Mouse (Mus musculus): ENCODE measurements around the gene Col23a1. TPM values are rescaled to one million over a fixed set of nuclear protein-coding genes. Genes with fewer than 3 reads are reported as not detected.

The Col23a1 gene
- total RNA-seq, 2 experiments from 2014 or later: 2.0 to 7.4 TPM

DNA sequence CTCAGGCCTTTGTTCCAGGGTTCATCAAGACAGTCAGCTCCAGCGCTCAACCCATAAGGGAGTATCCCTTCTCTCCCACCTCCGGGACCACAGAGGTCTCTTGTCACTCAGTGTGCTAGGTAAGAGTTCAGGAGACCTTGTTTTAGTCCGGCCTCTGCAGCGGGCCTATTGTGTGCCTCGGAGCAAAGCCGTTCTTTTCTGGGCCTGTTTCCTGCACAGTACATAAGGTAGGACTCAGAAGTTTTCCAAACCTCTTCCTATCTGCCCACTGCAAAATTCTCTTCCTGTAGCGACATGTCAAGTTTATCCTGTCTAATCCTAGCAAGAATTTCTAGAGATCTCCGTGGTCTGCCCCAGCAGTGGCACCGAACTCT lies 294.3 kb downstream of the Col23a1 start:
- peak; percentile 29 to 30 for DNase-seq (ENCODE audit: low spot score in 2 of 2)

DNA sequence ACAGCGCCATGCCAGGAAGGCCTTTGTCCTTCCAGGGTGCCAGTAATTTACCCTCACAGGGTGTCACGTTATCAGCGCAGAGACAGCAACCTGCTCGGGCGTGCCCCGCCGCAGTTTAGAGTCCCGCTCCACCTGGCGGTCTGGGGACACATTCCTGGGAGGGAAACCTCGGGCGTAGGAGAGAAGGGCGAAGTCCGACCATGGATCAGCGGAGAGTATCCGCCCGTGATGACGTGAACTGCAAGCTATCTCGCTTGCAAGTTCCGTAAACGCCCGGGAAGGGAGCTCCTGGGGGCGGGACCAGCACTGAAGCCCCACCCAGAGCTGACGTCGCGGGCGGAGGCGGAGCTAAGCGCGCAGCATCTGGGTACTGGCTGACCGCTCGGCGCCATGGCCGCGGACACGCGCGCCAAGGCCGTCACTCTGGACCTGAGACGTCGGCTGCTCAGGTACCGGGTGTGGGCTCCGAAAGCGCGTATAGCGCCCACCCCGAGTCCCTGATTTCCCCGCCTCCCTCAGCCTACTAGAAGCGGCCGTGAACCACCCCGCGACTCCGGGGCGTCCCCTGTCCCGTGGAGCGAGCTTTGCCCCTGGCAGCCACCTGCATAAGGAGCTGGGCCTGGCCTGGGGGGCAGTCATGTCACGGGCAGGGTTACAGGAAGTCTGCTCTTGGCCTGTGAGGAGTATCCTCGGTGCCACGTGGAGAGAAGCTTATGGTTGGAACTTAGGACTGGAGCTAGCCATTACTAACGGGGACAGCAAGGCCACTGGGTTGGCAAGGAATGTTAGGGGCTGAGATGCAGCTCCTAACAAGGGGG lies 294.9 kb downstream of the Col23a1 start, which contains the start of gene Phykpl:
TSS of gene Phykpl (plus strand) at position 327 of the 818 bp plus-strand sequence.
- DNase-seq (ENCODE audit: low spot score in 2 of 2): peak; percentile 98

DNA sequence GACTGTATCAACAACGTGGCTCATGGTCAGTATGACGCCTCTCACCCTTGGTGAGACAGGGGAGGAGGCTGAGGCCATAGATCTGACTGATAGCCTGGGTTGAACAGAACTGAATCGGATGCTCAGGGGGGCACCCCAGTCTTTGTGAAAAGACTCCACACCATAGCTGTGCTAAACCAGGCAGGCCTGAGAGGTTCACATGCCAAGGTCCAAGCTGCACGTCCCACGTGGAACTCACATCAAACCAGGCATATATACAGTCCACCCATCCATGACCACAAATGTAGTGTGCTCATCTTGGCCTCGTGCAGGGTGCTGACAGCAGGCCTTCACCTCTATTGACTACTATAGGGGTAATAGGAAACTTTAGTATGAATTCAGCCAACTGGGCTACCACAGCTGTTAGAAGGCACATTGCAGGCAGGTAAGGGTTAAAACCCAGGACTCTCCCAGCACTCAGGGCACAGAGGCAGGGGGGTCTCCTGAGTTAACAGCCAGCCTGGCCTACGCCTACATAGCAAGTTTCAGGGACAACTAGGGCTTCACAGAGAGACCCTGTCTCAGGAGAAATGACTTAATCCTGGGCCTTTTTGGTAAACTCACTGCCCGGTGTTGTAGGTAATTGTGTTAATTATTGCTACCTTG lies 296.0 kb downstream of the Col23a1 start:
- DNase-seq (ENCODE audit: low spot score in 2 of 2): no peak

DNA sequence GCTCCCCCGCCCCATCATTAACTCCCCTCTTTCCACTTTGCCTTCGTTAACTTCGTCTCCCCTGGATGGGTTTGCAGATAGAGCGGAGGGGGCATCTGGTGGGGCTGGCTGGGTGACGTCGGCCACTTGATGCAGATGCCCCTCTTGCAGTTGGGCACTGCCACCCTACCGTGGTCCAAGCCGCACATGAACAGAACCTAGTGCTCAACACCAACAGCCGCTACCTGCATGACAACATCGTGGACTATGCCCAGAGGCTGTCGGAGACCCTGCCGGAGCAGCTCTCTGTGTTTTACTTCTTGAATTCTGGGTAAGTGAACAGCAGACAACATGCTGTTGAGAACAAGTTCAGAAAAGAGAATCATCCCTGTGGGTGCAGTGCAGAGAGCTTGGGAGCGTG lies 296.7 kb downstream of the Col23a1 start:
- no peak for DNase-seq (ENCODE audit: low spot score in 2 of 2)

DNA sequence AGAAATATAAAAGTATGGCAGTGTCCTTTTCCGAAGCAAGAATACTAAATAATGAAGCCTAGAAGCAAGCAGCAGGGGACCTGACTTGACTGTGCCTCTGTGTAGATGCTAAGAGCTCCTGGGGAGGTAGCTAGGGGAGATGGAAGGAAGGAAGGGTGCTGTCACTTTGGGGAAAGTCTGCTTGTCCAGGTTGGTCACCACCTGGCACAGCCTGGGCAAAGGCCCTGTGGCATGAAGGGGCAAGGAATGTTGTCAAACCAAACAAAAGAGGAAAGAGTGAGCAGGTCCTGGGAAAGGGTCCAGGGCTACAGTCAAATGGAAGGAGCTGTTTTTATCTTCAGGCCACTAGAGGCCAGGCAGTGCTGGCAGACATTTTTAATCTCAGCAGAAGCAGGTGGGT lies 297.3 kb downstream of the Col23a1 start:
- no peak for DNase-seq (ENCODE audit: low spot score in 2 of 2)

DNA sequence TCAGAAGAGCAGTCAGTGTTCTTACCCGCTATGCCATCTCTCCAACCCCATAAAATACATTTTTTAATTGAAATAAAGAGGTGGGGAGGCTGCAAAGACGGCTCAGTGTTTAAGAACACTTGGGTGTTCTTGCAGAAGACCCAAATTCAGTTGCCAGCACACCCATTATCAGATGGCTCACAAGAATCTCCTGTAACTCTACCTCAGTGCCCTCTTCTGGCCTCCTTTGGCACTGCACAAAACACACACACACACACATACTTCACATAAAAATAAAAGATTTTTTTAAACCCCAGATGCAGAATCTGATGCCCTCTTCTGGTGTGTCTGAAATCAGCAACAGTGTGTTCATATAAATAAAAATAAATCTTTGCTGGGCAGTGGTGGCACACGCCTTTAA lies 299.1 kb downstream of the Col23a1 start:
- no peak for DNase-seq (ENCODE audit: low spot score in 2 of 2)

DNA sequence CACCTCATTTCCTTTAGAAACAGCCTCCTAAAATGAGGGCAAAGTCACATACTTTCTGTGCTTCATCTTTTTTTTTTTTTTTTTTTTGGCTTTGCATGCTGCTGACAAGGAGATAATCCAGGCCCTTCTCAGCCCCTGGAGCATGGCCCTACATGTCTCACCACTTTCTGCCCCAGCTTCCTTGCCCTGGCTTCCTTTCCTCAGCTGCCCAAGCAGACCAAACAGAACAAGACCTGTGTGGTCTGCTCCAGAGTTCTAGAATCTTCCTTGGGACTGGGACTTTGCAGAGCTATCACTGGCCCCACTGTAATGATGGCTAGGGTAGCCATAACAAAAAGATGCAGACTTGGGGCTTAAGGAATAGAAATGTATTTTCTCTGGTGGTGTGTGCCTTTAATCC lies 300.3 kb downstream of the Col23a1 start:
- no peak for DNase-seq (ENCODE audit: low spot score in 2 of 2)

DNA sequence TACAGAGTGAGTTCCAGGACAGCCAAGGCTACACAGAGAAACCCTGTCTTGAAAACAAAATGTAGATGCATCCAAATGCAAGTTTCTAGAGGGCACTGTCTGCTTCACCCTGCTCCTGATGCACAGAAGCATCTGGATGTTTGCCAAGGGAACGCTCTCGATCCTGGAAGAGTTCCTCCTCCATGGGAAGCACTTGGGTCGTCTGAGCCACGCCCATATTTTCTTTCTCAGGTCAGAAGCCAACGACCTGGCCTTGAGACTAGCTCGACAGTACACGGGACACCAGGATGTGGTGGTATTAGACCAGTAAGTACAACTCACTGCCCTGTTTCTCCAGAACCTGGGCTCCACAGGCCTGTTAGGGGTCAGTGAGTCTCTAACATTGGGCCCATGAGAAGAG lies 301.4 kb downstream of the Col23a1 start:
- DNase-seq (ENCODE audit: low spot score in 2 of 2): no peak

DNA sequence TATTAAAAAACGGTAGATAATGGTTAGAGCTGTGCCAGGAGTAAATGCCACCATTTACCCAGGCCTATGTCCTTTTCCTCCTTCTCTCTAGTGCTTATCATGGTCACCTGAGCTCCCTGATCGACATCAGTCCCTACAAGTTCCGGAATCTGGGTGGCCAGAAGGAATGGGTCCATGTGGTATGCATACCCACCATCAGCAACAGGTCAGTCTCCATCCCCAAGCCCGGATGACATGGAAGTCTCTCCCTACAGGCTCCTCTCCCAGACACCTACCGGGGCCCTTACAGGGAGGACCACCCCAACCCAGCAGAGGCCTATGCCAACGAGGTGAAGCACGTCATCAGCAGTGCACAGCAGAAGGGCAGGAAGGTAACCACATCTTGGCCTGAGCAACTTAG lies 302.2 kb downstream of the Col23a1 start:
- DNase-seq (ENCODE audit: low spot score in 2 of 2): no peak

DNA sequence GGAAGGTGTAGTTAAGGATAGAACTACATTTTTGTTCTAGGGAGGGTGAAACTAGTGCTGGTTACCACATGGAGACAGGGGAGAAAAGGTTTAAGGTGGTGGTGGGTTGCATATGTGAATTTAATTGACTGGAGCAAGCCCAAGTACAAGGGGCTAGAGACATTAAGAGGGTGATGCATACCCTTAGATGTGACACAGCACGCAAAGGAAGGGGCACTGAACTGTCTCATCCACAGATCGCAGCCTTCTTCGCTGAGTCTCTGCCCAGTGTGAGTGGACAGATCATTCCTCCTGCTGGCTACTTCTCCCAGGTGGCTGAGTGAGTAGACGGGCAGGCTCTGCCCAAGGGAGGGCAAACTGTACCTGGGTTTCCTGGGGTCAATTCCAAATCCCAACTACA lies 303.6 kb downstream of the Col23a1 start:
- no peak for DNase-seq (ENCODE audit: low spot score in 2 of 2)

DNA sequence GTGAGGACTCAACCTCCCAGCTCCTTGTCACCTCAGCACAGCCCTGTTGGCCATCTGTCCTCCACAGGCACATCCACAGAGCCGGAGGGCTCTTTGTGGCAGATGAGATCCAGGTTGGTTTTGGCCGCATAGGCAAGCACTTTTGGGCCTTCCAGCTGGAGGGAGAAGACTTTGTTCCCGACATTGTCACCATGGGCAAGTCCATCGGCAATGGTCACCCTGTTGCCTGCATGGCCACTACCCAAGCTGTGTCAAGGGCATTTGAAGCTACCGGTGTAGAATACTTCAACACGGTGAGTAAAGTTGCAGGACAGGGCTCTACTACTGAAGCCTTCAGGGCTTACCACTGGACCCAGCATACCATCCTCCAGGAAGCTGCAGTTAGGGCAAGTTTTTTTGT lies 304.1 kb downstream of the Col23a1 start:
- no peak for DNase-seq (ENCODE audit: low spot score in 2 of 2)

DNA sequence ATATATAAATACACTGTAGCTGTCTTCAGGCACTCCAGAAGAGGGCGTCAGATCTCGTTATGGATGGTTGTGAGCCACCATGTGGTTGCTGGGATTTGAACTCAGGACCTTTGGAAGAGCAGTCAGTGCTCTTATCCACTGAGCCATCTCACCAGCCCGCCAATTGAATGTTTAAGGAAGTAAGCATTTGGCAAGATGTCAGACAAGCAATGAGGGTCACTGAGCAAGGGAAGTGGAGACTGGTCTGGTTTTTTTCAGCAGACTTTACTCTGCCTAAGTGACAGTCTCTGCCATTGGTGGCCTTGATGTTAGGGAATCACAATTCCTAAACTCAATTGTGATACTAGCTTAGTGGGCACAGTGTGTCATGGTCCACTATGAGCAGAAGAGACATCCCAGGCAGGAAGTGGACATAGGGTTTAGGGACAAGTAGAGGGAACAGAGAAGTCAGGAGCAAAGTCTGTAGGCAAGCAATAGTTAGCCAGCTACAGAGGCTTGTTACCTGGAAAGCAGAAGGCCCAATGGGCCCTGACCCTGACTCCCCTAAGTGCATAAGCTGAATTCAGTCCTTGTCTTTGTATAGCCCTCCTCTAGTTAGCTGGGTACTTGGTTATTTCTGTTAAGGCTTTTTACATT lies 305.1 kb downstream of the Col23a1 start:
- no peak for DNase-seq (ENCODE audit: low spot score in 2 of 2)

DNA sequence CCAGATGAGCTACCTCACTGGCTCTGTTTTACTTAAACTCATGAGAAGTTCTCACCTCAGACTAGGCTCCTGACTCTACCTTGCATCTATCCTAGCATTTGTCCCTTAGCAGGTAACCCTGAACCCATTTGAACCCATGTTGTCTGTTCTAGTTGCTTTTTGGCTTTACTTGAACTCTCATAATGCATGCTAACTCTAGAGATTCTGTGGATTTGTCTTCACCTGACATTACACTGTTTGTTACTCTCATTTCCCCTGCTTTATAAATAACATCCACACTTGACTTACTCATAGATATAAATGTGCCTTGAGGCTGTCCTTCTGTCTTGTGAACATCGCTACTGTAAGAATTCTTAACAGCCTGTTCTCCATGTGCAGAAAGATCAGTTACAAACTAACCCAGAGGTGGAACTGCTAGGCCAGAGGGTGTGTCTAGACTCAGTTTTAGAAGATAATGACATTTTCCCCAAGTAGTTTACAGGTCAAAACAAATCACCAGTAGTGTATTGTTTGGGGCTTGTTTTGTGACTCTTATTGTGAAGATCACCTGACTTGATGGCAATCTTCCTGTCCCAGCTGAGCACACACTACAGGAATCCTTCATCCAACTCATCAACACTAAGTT lies 305.9 kb downstream of the Col23a1 start:
- no peak for DNase-seq (ENCODE audit: low spot score in 2 of 2)

DNA sequence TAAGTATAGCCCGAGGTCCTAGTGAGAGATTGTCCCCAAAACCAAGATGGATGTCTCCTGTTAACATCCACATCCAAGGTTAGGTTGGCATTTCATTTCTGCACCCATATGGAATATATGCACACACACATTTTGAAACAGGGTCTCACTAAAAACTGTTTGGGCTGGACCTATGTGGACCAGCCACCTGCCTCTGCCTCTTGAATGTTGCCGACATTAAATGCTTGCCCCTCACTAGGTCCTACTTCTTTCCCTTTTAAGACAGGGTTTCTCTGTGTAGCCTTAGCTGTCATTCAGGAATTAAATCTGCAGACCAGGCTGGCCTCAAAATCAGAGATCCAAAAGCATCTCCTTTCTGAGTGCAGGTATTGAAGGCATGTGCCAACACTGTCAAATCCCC lies 307.8 kb downstream of the Col23a1 start:
- DNase-seq (ENCODE audit: low spot score in 2 of 2): no peak

DNA sequence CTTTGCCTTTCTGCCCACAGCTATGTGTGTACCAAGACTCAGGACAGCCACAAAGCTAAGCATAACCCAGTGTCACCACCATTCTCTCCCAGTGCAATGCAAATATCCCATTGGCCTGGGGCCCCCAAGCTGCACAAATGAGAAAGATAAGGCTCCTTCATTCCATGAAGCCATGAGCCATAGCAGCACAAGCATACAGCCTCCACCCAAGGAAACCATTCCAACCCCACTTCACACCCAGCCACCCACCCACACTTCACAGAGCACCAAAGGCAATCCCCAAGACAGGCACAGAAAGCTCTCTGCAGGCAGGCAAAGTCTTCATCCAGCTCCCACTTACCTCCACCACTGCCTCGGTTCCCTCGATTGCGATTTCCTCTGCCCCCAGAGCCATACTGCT lies 312.5 kb downstream of the Col23a1 start:
- no peak for DNase-seq (ENCODE audit: low spot score in 2 of 2)

DNA sequence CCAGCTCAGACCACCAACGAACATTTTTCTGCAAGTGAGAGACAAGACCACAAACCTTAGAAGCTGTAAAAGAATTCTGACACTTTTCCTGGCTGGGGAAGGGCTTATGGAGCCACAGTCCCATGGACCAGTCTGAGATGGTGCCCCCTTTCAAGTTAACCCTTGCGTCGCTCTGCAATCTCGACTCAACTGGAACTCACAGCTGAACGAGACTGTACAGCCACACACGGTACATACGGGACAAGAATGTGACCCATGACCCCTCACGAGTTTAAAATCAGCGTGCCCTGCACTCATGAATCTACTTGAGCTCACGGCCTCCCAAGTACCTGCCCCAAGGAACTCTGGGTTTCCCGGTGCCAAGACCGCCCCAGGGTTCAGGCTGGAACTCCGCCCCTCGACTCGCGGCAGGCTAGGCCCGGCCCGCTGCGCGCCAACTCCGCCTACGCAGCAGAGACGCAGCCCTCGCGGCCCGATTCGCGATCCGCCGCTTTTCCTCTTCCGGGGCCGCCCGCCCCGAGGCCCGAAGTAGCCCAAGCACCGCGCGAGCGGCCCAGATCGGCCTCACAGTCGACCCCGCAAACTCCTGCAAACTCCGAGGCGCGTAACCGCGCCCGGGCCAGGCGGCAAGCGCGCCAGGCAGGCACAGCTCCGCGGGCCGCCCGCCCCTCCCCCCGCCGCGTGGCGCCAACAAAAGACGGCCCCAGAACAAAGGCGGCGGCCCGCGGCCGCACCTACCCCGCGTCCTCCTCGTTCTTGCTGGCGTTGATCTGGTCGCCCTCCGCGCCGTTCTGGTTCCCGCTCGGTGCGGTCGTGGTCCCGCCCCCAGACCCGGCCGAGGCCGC lies 316.1 kb downstream of the Col23a1 start:
- peak; percentile 87 to 88 for DNase-seq (ENCODE audit: low spot score in 2 of 2)

DNA sequence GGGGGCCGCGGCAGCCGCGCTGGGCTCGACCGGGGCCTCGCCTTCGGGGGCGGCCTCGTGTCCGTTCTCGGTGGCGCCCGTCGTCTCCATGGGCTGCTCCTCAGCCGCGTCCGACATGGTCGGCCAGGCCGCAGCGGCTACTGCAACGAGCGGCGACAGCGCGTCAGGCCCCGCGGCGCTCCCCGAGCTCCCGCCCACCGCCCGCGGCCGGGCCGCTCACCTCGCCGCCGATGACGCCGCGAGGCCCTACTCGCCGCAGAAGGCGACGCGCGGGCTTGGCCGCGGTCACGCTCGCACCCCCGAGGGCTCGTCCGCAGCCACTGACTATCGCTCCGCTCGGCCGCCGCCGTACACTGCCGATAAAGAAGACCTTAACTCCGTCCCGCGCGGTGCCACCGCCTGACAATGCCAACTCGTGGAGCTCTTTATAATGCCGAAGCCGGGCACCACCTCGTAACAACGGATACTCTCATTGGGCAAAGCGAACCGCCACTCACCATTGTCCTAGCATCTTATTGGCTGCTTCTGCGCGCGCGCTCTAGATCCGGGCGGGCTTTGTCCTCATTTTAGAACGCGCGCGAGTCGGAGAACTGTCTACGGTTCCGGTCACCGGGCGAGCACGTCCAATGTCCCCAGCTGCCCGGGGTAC lies 316.9 kb downstream of the Col23a1 start, which contains the start of gene Hnrnpab:
TSS of gene Hnrnpab (minus strand) at position 401 of the 649 bp plus-strand sequence.
- peak; percentile 94 to 96 for DNase-seq (ENCODE audit: low spot score in 2 of 2)

DNA sequence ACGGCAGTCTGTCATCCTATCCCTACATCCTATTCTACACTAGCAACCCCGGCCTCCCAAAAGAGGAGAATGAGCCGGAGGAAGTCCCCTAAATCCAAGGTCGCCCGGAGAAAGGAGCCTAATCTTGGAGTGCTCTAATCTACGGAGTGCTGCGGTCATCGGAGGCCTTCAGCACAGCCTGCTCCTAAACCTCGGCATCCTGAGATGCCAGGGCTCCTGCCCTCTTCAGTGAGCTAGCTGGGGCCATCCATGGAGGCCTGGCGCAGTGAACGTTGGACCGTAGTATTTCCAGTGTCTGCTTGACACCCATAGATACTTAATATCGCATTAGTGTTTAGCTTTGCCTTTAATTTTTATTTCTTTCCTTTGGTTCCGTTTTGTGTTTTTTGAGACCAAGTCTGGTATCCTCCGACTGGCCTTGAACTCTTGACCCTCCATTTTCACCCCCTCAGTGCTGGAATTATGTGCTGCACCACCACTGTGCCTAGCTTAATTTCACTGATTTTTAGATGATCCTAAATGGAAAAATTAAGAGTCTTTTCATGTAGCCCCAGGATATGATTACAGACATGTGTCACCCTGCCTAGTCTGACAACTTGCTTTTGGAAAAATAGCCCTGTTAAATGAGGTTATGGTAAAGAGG lies 317.5 kb downstream of the Col23a1 start:
- DNase-seq (ENCODE audit: low spot score in 2 of 2): no peak

DNA sequence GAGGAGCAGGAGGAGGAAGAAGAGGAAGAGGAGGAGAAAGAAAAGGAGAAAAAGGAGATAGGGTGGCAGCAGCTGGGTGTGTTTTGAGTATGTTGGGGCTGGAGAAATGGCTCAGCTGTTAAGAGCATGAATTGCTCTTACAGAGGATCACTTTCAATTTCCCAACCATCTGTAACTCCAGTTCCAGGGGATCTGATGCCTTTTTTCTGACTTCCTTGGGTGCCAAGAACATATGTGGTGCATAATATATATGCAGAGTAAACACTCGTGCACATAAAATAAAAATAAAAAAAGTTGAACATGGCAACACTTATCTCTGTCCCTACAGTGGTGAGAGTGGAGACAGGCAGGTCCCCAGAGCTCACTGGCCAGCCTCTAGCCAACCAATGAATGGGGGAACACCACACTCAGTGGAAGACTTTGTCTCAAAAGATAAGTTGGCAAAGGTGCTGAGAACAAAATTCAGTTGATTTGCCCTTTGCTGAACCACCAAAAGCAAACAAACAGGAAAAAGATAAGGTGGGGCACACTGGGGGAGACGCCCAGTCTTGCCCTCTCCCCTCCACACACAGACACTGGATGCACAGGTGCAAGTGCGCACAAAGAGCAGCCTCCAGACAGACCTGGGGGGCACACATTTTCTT lies 319.7 kb downstream of the Col23a1 start:
- no peak for DNase-seq (ENCODE audit: low spot score in 2 of 2)
